Mouse (Mus musculus): Measurements from ENCODE around the gene Notch3.

DNA sequence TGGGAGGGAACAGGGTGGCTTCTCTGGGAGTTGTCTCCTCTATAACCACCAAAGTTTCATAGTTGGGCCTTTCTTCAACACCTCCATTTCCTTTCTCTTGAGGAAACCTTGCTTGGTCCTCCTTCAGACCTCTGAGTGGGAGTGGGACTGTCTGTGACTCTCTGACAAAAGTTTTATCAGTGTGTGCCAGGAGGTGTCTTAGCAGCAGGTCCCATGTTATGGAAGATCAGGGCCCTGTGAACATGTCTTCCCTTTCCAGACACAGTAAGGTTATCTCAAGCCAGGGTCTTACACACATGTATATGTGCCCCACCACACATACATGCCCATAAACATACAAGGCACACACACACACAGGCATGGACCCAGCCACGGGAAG is 74.4 kb downstream of the Notch3 start:
- TF ChIP-seq CTCF (IDR thresholded peaks at IDR 0.05; ENCODE audit: low read depth) (no peak), EP300 (IDR thresholded peaks at IDR 0.05; ENCODE audit: low read depth) (no peak)

All from heart, postnatal 0 days (tissue).